Mouse (Mus musculus) forebrain, embryonic 12.5 days (tissue): ENCODE data around the gene Plcb1. TPM values are rescaled to one million over a fixed set of nuclear protein-coding genes. Genes with fewer than 3 reads are reported as not detected.

Source experiments
- ATAC-seq: fragments of 200-750 bp; cut with Nextera tagmentation; 2 replicates; pipeline ENCODE4 v1.8.0; 2017; ENCODE audit warnings: moderate TSS enrichment; ENCODE audit not compliant: low FRiP score
- H3K27ac ChIP-seq: fragments of 300-500 bp; sonication (generic); 2 replicates; pipeline ENCODE4 v1.5.1; 2016; ENCODE audit warnings: mild to moderate bottlenecking
- H3K27me3 ChIP-seq: fragments of 300-500 bp; sonication (generic); 2 replicates; pipeline ENCODE4 v1.6.1; 2016; ENCODE audit warnings: mild to moderate bottlenecking
- H3K36me3 ChIP-seq: fragments of 300-500 bp; sonication (generic); replicated peaks from 2 replicates; pipeline ENCODE4 v1.6.1; 2016; ENCODE audit warnings: mild to moderate bottlenecking
- H3K4me1 ChIP-seq: fragments of 300-500 bp; sonication (generic); 2 replicates; pipeline ENCODE4 v1.6.1; 2016
- H3K4me2 ChIP-seq: fragments of 300-500 bp; sonication (generic); 2 replicates; pipeline ENCODE4 v1.6.1; 2016; ENCODE audit warnings: mild to moderate bottlenecking, moderate library complexity
- H3K4me3 ChIP-seq: fragments of 300-500 bp; sonication (generic); replicated peaks from 2 replicates; pipeline ENCODE4 v1.5.1; 2016; ENCODE audit warnings: mild to moderate bottlenecking
- H3K9ac ChIP-seq: fragments of 300-500 bp; sonication (generic); 2 replicates; pipeline ENCODE4 v1.6.1; 2016; ENCODE audit warnings: mild to moderate bottlenecking
- H3K9me3 ChIP-seq: fragments of 300-500 bp; sonication (generic); 2 replicates; pipeline ENCODE4 v1.6.1; 2016
- WGBS: fragments of 180-500 bp; shearing (Covaris S2); methylation state at CpG from one replicate; pipeline ENCODE4 v1.1.7; 2016; 5-methylcytosine and 5-hydroxymethylcytosine counted together
- polyA plus RNA-seq: library from polyadenylated mRNA; unstranded; fragments of >200 nt; fragmentation: Nextera tagmentation; extraction: Ambion mirVana; gene quantifications from 2 replicates; pipeline ENCODE4 v1.2.1, GENCODE M21; 2016

Plcb1 gene
- polyA plus RNA-seq, 1 experiment from 2014 or later: 19.3 TPM

DNA sequence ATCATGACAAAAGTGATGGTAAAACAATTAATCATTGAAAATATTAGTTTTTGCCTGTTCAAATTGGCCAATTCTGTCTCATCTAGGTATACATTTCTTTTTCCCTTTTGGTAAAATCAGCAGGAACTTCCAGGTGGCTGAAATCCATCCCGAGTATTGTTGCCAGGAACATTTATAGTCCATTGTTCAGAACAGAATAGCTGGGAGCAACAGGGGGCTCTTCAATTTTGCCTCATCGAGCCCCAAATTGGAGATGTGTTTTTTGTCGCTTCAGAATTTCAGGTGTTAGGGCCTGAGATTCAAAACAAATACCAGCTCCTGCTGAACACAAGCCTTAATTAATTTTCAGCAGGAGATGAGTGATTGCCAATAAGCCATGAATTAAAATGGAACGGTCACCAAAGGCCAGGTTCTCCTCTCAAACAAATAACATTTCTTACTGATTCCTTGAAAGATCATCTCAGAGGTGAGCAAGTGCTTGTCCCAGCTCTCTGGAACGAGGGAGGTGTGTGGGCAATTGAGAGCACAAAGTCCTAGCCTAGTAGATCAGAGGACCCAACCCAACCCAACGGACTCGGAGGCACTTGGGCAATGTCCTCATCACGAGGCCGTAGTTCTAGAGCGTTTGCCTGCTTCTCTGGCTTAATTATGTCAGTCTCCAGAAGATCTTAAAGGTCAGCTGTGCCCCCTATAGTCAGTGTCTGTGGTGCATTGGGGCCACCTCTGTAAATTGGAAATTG lies 136.9 kb downstream of the Plcb1 start:
- H3K9ac ChIP-seq: no peak overlapping the region
- H3K27ac ChIP-seq: no peak overlapping the region
- H3K9me3 ChIP-seq: no peaks in the 10 kb centered on the region
- ATAC-seq: no peak
- no peaks in the 10 kb centered on the region for H3K36me3 ChIP-seq
- H3K4me1 ChIP-seq: peaks cover 6% of the 10 kb centered on the region; the same call in 1 of the 2 replicates
- 63% methylated on average over 10 of the region's 10 CpGs for WGBS
- no peak overlapping the region for H3K4me2 ChIP-seq
- H3K27me3 ChIP-seq: no peaks in the 10 kb centered on the region
- H3K4me3 ChIP-seq: no peak overlapping the region

DNA sequence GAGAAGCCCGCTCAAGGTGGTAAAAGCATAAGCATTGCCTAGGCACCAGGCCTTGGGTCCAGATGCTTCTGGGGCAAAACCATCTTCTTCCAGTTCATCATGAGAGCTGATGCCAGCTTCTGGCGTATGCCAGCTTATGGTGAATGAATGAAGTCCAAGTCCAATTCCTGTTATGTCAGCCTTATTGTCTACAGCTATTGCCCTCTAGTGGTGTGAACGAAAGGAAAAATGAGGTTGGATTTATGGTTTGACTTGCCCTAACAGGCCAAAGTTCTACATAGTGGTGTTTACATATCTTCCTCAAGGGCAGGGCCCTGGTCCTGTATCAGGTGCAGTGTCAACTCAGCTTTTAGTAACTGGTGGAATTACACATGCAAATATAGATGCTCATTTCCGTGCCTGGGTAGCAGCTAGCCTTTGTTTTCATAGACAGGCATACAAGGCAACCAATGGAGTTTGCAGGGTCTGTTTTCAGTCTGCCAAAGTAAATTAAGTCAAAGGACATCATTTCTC lies 138.3 kb downstream of the Plcb1 start:
- Histone ChIP-seq H3K4me1 (peaks cover 6% of the 10 kb centered on the region; the same call in 1 of the 2 replicates), H3K27ac (no peak overlapping the region), H3K9ac (no peak overlapping the region), H3K36me3 (no peaks in the 10 kb centered on the region), H3K4me2 (no peak overlapping the region), H3K9me3 (no peaks in the 10 kb centered on the region), H3K27me3 (no peaks in the 10 kb centered on the region), H3K4me3 (no peak overlapping the region)
- 90% methylated on average over 4 of the region's 4 CpGs for WGBS
- no peak for ATAC-seq

DNA sequence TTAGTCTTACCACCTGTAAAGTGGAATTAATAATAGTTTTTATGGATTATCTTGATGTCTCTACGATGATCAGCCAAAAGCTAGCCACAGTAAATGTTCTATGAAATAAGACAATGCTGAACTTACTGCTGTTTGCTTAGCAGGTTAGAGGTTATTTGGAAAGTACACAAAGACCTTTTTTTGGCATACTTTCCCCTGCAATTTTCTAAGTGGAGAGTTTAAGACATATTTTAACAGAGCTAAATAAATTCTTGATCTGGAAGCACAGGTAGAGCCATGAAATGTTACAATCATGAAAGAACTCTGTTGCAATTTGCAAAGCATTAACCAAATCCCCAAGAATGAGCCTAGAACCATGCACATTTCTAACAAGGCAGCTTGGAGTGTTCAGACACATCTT lies 140.4 kb downstream of the Plcb1 start:
- no peak overlapping the region for H3K9ac ChIP-seq
- no peak overlapping the region for H3K27ac ChIP-seq
- no peak overlapping the region for H3K4me2 ChIP-seq
- H3K36me3 ChIP-seq: no peaks in the 10 kb centered on the region
- no peaks in the 10 kb centered on the region for H3K9me3 ChIP-seq
- no peaks in the 10 kb centered on the region for H3K27me3 ChIP-seq
- no peak overlapping the region for H3K4me3 ChIP-seq
- peaks cover 24% of the 10 kb centered on the region for H3K4me1 ChIP-seq
- WGBS: 92% methylated on average over 1 of the region's 1 CpGs
- no peak for ATAC-seq

DNA sequence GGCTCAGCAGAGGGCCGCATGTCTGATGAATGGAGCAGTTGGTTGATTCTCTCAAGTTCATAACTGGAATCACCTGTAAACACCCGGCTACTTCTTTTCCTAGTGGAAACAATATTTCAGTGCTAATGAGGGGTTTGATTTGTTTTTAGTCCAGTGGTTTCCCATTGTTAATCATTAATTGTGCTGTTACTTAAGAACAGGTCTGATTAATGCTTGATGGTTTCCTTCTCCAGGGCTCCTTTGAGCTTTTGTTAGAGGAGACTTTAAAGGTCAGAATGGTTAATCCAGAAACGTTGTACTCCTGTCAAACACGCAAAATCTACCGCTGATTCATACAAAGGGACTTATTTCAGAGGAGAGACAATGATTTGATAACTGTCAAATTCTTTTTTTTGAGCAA lies 141.2 kb downstream of the Plcb1 start:
- Histone ChIP-seq H3K9me3 (no peaks in the 10 kb centered on the region), H3K4me1 (peaks cover 25% of the 10 kb centered on the region), H3K27me3 (no peaks in the 10 kb centered on the region), H3K4me3 (no peak overlapping the region), H3K36me3 (no peaks in the 10 kb centered on the region), H3K9ac (no peak overlapping the region), H3K27ac (no peak overlapping the region), H3K4me2 (no peak overlapping the region)
- 7% methylated on average over 5 of the region's 5 CpGs for WGBS
- no peak for ATAC-seq

DNA sequence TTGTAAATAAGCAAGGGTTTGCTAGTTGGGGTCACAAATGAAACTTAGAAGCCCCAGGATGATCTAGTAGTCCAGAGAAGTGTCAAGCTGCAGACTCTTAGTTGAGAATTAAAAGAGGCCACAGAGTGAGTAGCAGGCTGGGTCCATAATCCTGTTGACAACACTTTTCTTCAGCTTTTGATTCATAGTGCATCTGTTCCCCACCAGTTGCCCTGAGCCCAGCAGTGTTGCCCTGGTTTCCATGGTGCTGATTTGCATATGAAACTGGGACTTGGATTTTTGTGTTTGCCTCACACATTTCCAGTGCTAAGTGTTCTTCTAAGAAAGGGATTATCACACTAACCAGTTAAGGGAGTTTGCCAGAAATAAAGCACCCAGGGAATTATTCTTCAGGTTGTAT lies 143.6 kb downstream of the Plcb1 start:
- H3K9me3 ChIP-seq: no peaks in the 10 kb centered on the region
- no peak overlapping the region for H3K4me2 ChIP-seq
- no peaks in the 10 kb centered on the region for H3K36me3 ChIP-seq
- H3K27ac ChIP-seq: no peak overlapping the region
- no peak overlapping the region for H3K9ac ChIP-seq
- H3K4me1 ChIP-seq: peaks cover 25% of the 10 kb centered on the region
- ATAC-seq: peak; percentile 80
- no peak overlapping the region for H3K4me3 ChIP-seq
- H3K27me3 ChIP-seq: no peaks in the 10 kb centered on the region

DNA sequence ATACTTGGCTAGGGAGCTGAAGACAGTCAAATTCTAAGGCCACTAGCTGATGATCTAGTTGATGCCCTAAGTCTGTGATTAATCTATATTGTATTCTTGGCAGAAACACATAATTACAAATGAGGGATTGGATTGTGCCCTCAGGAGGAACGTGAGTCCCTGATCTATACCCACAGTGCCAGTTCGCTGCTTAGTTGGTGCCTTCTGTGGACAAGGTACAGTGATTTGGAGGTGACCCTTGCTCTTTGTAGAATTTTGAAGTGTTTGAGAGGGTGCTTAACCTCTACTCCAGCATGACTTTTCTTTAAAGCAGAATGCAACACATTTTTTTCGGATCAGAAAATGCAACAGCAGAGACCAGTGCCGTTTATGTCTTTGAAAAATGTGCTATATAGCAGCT lies 145.1 kb downstream of the Plcb1 start:
- no peak overlapping the region for H3K27ac ChIP-seq
- no peaks in the 10 kb centered on the region for H3K9me3 ChIP-seq
- H3K4me2 ChIP-seq: no peak overlapping the region
- H3K4me1 ChIP-seq: peaks cover 25% of the 10 kb centered on the region
- WGBS: 75% methylated on average over 4 of the region's 4 CpGs
- no peak for ATAC-seq
- no peaks in the 10 kb centered on the region for H3K27me3 ChIP-seq
- H3K36me3 ChIP-seq: no peaks in the 10 kb centered on the region
- H3K9ac ChIP-seq: no peak overlapping the region
- no peak overlapping the region for H3K4me3 ChIP-seq

DNA sequence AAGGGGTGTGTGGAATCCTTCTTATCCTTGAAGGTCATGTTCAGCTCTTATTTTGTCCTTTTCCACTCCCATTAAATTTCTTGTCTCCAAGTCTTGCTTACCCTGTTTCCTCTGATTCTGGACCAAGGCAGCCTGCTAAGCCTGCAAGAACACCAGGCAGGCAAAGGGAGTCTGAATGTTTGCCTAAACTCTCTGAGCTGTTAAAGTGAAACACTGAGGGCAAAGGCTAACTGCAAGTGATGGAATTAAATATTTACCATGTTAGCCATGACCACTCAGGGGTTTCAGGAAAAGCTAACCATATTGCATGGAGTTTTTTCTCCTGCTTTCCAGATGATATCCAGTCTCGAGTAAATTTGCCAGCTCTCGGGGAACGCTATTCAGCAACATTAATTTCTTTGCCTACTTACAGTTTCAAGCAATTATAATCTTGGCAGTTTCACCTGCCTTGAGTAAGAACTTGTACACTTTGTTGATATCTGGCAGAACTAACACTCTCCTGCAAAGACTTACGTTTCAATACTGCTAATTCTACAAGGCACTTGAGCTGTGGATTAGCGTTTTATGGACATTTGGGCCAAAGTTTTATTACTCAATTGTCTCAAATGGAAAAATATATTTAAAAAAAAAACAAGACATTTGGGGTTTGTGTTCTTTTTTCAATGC lies 146.0 kb downstream of the Plcb1 start:
- Histone ChIP-seq H3K4me1 (peaks cover 20% of the 10 kb centered on the region), H3K27me3 (no peaks in the 10 kb centered on the region), H3K36me3 (no peaks in the 10 kb centered on the region), H3K4me2 (no peak overlapping the region), H3K4me3 (no peak overlapping the region), H3K9ac (no peak overlapping the region), H3K9me3 (no peaks in the 10 kb centered on the region), H3K27ac (no peak overlapping the region)
- ATAC-seq: no peak
- WGBS: 85% methylated on average over 5 of the region's 5 CpGs

DNA sequence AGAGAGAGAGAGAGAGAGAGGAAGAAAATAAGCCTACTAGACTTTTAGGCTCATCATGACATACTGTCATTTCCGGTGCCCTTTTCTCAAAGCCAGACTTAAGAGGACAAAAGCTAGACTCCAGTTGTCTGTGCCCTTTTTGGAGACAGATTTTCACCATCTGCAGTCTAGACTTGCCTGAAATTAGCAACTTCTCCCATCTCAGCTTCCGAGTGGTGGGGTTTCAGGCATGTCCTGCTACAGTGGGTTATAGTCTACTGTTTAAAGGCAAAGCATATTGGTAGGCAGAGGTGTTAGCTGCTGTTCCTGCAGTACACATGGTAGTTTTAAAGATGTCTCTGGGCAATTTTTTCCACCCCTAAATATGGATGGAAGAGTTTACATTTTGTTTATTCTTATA lies 149.6 kb downstream of the Plcb1 start:
- no peak overlapping the region for H3K9ac ChIP-seq
- H3K9me3 ChIP-seq: no peaks in the 10 kb centered on the region
- no peaks in the 10 kb centered on the region for H3K36me3 ChIP-seq
- WGBS: 93% methylated on average over 2 of the region's 2 CpGs
- H3K27me3 ChIP-seq: no peaks in the 10 kb centered on the region
- no peak overlapping the region for H3K4me3 ChIP-seq
- no peak overlapping the region for H3K4me2 ChIP-seq
- ATAC-seq: no peak
- no peak overlapping the region for H3K27ac ChIP-seq
- peaks cover 8% of the 10 kb centered on the region for H3K4me1 ChIP-seq

DNA sequence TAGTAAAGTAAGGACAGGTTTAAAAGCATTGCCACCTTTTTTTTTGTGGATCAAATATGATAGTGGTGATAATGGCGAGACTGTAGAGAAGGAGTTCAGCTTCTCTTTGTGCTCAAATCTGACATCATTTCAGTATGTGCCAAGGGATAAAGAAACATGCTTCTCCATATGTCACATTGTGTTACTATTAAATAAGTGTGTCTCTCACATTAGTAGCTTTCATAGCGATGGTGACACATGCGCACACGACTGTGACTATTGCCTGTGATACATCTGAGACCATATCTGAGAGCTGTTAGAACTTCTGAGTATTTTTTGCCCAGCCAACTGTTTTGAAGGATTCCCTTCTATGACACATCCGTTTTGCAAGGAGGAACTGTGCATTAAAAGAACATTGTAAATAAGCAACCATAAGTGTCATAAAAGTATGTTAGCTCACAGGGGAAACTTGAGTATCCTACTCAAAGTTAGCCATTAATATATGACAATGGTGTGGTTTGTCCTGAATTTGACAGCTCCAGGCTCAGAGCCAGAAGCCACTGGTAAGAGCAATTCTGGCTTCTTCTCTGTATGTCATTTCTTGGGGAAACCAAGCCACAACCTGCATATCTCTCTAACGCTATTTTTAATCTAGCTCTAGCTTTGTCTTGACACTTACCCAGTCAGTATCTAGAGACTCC lies 150.2 kb downstream of the Plcb1 start:
- WGBS: 85% methylated on average over 6 of the region's 6 CpGs
- H3K4me1 ChIP-seq: peaks cover 2% of the 10 kb centered on the region
- no peak for ATAC-seq

DNA sequence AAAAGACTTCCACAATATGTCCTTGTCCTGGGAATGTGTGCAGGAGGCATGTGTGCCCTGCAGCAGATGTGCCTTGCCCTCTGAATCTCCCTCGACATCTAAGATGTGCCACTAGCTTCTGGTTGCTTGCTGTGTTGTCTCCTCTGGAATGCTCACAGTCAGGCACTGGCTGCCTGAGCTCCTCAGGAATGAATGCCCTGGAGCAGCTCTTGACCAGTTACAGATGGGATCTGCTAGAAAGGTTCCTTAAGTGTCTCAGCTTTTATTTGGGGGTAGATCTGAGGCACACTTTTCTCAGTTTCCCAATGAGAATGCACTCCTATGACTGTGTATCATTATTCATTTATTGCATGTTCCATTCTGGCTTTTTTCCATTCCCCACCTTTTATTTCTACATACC lies 151.8 kb downstream of the Plcb1 start:
- Histone ChIP-seq H3K4me1 (peaks cover under 1% of the 10 kb centered on the region; the same call in 1 of the 2 replicates), H3K27me3 (no peaks in the 10 kb centered on the region), H3K9ac (no peak overlapping the region), H3K36me3 (no peaks in the 10 kb centered on the region), H3K9me3 (no peaks in the 10 kb centered on the region), H3K4me2 (no peak overlapping the region), H3K27ac (no peak overlapping the region), H3K4me3 (no peak overlapping the region)
- WGBS: 31% methylated on average over 1 of the region's 1 CpGs
- ATAC-seq: 0 out of 2 replicates have a peak, but pooled peaks have one; percentile 23

More for the DNA sequence above, 150.2 kb downstream of the Plcb1 start:
- Histone ChIP-seq H3K36me3 (no peaks in the 10 kb centered on the region), H3K9me3 (no peaks in the 10 kb centered on the region), H3K9ac (no peak overlapping the region), H3K4me3 (no peak overlapping the region), H3K27me3 (no peaks in the 10 kb centered on the region), H3K27ac (no peak overlapping the region), H3K4me2 (no peak overlapping the region)

DNA sequence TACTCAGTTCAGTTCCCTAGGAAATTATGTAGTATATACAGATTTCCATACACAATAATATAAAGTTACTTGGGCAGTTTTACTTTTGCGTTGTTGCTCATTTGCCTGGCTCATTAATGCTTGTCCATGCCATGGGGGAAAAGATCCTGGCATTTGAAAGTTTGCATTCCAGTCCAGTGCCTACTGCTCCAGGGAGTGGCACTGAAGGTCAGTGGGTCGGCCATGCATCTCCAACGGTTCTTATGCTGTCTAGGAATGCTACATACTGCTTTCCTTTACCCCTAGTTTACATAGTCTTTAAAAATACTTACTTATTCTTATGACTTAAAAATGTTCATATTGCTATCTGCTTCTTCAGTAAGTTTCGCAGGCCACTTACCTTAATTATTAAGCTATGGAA lies 156.2 kb downstream of the Plcb1 start:
- Histone ChIP-seq H3K27ac (no peak overlapping the region), H3K36me3 (no peaks in the 10 kb centered on the region), H3K4me2 (no peak overlapping the region), H3K27me3 (no peaks in the 10 kb centered on the region), H3K4me3 (no peak overlapping the region), H3K4me1 (peaks cover 3% of the 10 kb centered on the region; the same call in 1 of the 2 replicates), H3K9ac (no peak overlapping the region), H3K9me3 (no peaks in the 10 kb centered on the region)
- 90% methylated on average over 4 of the region's 4 CpGs for WGBS
- no peak for ATAC-seq

DNA sequence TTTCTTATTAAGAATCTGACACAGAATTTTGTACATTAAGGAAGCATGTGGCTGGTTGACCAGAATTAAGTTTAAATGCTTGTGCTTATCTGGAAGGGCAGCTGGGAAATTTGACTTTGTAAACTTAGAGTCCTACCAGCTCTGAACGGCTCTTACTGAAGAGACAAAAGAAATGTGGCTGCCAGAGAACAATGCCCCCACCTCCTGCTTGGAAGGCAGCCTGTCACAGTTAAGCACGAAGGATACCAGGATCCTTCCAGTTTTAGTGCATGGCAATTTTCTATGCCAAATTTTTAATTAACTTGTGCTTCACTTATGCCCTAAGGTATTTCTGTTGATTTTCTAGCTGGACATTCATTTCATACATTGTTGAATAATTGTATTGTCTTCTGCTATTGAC lies 157.1 kb downstream of the Plcb1 start:
- Histone ChIP-seq H3K36me3 (no peaks in the 10 kb centered on the region), H3K4me3 (no peak overlapping the region), H3K27me3 (no peaks in the 10 kb centered on the region), H3K4me1 (peaks cover 3% of the 10 kb centered on the region; the same call in 1 of the 2 replicates), H3K27ac (no peak overlapping the region), H3K9ac (no peak overlapping the region), H3K4me2 (no peak overlapping the region), H3K9me3 (no peaks in the 10 kb centered on the region)
- 11% methylated on average over 2 of the region's 2 CpGs for WGBS
- ATAC-seq: no peak
